Mouse (Mus musculus) kidney, postnatal 25 days (tissue): ENCODE results near the gene Fermt1.

Experiments
- DNase-seq, 2 experiments: peaks; one replicate each; pipeline ENCODE4 v3.0.0; 2021; ENCODE audit warnings: mixed read lengths in 2 of 2

Gene Fermt1

GRCm38 (mm10) chr2:132945326-132946207 lies at the start of gene Fermt1:
Gene Fermt1 (minus strand): TSS chr2:132945906.
- DNase-seq: peak; percentile 52 to 83

- no peak for DNase-seq
Observed at GRCm38 (mm10) chr2:132992659-132993531, 47.2 kb upstream of the Fermt1 start.

DNA sequence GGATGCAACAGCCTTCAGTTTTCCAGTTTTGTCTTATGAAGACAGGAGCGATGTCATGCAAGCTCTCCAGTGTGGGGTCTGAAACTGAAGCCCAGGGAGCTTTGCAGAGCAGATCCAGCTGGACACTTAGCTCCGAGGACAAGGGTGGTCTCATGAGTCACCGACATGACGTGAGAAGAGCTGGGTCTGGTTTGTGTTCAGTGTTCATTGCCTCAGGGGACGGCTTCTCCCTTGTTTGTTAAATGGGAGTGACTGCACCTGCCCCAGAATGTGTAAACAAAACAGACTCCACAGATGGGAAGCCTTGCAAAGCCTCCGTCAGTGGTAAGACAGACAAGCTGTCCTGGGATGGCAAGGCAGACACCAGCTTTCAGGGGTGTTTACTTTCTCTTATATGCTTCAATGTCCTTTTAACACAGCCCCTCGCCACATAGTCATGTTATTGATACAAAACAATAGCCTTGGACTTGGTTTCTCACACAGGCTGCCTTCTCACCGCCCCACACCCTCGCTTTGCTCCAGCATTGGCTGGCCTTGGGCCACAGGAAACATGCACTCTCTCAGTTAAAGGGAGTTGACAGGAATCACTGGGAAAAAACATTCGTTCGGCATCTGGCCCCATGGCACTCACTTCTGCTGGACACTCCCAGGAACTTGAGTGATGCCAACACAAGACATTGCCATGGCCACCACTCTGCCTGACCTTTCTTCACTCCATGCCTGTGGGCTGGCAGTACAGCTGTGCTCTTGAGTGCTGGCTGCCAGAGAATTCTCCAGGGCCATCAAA lies 44.3 kb upstream of the Fermt1 start:
- no peak for DNase-seq

- no peak for DNase-seq
Observed at GRCm38 (mm10) chr2:132973346-132973745, 27.6 kb upstream of the Fermt1 start.

- no peak for DNase-seq
Observed at GRCm38 (mm10) chr2:132970772-132971173, 25.1 kb upstream of the Fermt1 start.

- DNase-seq: peak; percentile 52 to 65
Observed at GRCm38 (mm10) chr2:132957786-132958185, 12.1 kb upstream of the Fermt1 start.

- peak; percentile 59 to 62 for DNase-seq
Observed at GRCm38 (mm10) chr2:132952197-132952596, 6.5 kb upstream of the Fermt1 start.

- DNase-seq: no peak
Observed at GRCm38 (mm10) chr2:132948174-132948573, 2.5 kb upstream of the Fermt1 start.

GRCm38 (mm10) chr2:132946976-132947375 lies 1.3 kb upstream of the Fermt1 start:
- peak; percentile 63 to 72 for DNase-seq

DNA sequence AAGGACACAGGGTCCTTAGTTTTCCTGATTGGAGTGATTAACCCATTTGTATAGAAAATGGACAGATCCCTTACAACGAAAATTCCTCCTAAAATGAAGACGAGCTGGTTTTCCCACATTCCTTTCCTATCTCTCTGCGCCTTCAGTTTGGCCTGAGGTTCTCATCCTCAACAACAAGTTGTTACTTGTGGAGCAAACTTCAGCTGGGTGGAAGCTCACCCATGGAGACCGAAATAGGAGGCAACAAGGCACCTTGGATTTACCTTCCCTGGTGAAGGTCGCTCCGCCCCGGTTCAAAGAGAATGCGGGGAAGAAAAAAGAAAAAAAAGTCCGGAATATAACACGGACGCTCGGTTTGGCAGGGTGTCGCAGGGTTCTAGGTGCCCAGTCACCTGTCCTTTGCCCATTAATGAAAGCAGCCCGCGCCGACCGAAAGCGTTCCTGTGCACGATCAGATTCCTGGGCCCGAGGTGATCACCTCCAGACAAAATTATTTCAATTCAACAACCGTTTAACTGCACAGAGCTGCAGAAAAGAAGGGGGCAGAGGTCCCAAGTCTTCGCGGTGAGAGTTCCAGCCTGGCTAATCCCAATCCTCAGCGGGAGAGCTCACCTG lies 888 bp downstream of the Fermt1 start:
- DNase-seq: peak in 1 of 2 experiments; percentile 58

DNA sequence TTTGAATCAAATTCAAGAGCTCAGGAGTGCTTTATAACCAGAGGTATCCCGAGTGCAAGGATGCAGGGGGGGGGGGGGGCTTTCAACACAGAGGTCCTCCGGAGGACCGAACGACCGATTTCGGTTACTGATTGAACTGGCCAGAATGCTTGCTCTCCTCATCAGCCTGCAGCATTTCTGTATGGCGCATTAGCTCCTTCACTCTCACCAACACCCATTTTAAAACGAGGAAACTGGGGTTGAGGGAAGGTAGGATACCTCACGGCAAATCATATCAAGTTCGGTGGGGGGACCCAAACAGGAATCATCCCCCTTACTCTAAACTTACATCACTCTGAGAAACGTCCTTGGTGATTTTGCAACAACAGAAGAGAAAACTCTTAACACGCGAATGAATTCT lies 1.7 kb downstream of the Fermt1 start:
- no peak for DNase-seq

GRCm38 (mm10) chr2:132943596-132943995 lies 2.1 kb downstream of the Fermt1 start:
- no peak for DNase-seq

DNA sequence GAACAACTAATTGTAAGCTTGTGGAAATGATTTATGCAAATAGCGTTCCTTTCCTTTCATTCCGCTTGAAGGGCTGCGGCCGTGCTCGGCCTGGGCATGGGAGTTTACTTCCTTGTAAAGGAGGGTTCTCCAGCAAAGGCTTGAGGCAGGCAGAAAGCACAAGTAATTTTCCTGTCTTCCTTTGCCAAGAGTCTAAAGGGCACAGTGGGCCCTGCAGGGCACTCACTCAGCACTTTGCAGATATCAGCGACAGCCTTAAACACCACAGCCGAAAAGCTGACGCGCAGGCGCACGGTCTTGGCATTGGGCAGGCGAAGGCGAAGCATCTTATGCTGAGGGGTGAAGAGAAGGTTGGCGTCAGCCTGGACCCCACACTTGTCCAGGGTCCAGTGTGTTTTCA lies 6.7 kb downstream of the Fermt1 start:
- peak; percentile 78 to 91 for DNase-seq

GRCm38 (mm10) chr2:132936176-132936575 lies 9.5 kb downstream of the Fermt1 start:
- no peak for DNase-seq

DNA sequence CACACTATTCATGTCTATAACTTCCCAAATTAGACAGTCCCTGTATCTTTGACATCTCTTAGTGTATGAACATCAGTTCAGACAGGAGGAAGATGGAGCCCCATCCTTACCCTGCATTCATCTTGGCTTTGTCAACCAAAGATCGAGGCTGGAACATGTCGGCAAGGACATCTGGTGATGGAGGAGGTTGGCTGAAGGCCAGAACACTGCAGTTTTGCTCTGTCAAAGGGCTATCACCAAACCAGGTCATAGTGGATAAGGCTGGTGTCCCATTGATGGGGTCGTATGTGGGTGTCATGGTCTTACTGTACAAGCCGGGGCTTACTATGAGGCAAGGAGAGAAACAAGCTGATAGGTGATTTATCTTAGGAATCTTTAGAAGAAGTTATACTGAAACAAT lies 11.0 kb downstream of the Fermt1 start:
- no peak for DNase-seq

DNA sequence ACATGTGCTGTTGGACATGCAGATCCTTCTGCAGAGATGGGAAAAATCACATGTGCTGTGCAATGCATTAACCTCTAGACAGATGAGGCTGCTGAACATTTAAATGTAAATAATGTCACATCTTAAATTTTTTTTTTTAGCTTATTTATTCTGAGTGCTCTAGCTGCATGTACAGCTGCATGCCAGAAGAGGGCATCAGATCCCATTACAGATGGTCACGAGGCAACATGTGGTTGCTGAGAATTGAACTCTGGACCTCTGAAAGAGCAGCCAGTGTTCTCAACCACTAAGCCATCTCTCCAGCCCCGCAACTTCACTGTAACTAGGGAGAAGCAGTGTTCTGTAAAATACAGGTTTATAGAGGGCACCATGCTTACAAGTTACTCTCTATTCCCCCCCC lies 11.6 kb downstream of the Fermt1 start:
- no peak for DNase-seq

DNA sequence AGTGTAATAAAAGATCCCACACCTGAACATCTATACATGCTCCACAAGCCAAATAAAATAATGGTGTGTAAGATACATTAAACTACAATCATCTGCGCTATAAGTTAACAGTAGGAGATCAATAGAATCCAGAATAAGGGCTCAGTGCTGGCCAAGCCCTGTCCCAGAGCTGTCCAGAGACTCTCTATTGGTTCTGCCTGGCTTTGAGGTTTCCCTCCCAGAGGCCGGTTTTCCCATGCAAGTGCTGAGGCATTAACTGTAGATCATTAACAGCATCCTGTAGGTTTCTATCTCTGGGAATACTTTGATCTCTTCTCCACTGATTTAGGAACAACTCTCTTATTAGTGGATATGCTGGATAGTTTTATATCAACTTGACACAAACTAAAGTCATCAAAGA lies 16.7 kb downstream of the Fermt1 start:
- DNase-seq: peak in 1 of 2 experiments; percentile 48

DNA sequence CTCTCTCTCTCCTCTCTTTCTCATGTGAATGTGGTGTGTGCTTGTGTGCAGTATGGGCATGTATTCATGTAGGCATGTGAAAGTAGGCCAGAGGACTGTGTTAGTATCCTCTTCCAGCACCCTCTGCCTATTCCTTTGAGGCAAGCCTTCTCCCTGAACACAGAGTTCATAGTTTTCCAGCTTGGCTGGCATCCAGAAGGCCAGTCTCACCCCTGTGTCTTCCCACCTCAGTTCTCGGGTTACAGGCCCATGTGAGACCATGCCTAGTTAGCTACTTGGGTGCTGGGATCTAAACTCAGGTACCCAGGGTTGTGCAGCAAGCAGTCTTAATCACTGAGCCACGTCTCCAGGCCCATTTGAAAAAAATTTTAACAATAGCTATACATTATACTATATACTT lies 17.8 kb downstream of the Fermt1 start:
- DNase-seq: peak; percentile 43 to 68

DNA sequence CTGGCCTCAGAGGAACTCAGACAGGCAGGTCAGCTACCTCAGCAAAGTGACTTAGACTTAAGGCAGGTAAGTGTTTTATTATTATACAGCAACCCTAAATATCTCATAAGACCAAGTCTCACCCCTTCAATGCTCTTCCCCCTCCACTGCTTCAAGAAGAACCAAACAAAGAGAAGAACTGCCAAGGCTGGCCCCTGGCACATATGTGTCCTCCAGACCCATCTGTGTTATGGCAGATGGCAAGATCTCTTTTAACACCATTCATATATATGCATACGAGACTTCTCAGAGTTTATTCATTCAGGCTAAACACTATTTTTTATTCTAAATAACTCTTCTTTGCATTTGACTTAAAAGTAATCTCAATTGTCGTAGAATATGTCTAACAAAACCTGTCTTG lies 18.4 kb downstream of the Fermt1 start:
- DNase-seq: no peak

- DNase-seq: peak; percentile 72 to 91
Observed at GRCm38 (mm10) chr2:132923290-132924085, 22.2 kb downstream of the Fermt1 start.

GRCm38 (mm10) chr2:132922076-132922873 lies 23.4 kb downstream of the Fermt1 start:
- DNase-seq: peak; percentile 31 to 51
